ENCODE assay signal across 12 mouse cellular contexts in the genomic region with DNA sequence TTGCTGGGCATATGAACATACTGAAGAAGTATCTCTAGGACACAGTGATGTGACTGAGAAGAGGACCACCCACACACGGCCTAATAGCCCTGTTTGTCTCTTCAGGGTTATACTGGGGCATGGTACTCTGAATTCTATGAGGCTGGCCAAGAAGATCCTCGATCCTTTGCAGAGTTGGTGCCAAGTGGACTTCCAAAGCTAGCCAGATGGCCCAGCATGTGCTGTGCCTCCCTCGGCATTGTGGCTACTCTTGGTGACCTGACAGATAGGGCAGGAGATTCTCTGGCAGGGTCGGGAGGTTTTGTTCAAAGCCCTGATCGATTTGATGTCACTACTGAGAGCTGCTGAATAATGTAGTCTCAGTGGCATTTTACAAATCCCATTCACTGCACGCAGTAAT. TPM values are rescaled to one million over a fixed set of nuclear protein-coding genes. Genes with fewer than 3 reads are reported as not detected.
DNase-seq lines count a peak whose midpoint lies in the region; ATAC-seq and TF ChIP-seq lines count a peak whose summit lies in the region.
"Had no signal": no experiment of that assay in that cellular context is flagged by ENCODE, and none has a peak within 500 bp of the region (broad histone marks: within the 10 kb centered on the region; RNA-seq: fewer than 3 reads in every experiment).

No protein-coding gene starts in this region.

- H3K9me3 ChIP-seq in E14TG2a.4 (ENCODE audit: low read length), result no peaks in the 10 kb centered on the region
- H3K9me3 ChIP-seq in lung, postnatal 0 days (ENCODE audit: low read length), result no peaks in the 10 kb centered on the region
- H3K9me3 ChIP-seq in intestine, postnatal 0 days (ENCODE audit: control insufficient read depth), result no peaks in the 10 kb centered on the region
- H3K9me3 ChIP-seq in intestine, embryonic 15.5 days, result no peaks in the 10 kb centered on the region
- H3K9me3 ChIP-seq: G1E; limb, embryonic 10.5 days had no signal

- H3K27ac ChIP-seq in kidney, adult 2 months (ENCODE audit: insufficient read depth, low read depth, low read length), result no peak overlapping the region
- no peak overlapping the region for H3K27ac ChIP-seq in lung, postnatal 0 days (ENCODE audit: low read length)
- H3K27ac ChIP-seq in intestine, postnatal 0 days (ENCODE audit: low read depth, low read length), result no peak overlapping the region
- H3K27ac ChIP-seq in intestine, embryonic 15.5 days, result no peak overlapping the region
- H3K27ac ChIP-seq: kidney, postnatal 0 days had no signal

- TF ChIP-seq POLR2A in kidney, adult 2 months (IDR thresholded peaks at IDR 0.05; ENCODE audit: low read depth, low read length), result no peak

- WGBS in kidney, adult 2 months, result 69% methylated on average over 6 of the region's 6 CpGs
- 71% methylated on average over 6 of the region's 6 CpGs for WGBS in lung, postnatal 0 days
- 77% methylated on average over 6 of the region's 6 CpGs for WGBS in intestine, postnatal 0 days
- 67% methylated on average over 6 of the region's 6 CpGs for WGBS in intestine, embryonic 15.5 days

- no peaks in the 10 kb centered on the region for H3K27me3 ChIP-seq in kidney, adult 2 months (replicated peaks; ENCODE audit: control insufficient read depth, insufficient read depth, low read length)
- no peaks in the 10 kb centered on the region for H3K27me3 ChIP-seq in E14TG2a.4 (ENCODE audit: insufficient read depth, low read length)
- no peaks in the 10 kb centered on the region for H3K27me3 ChIP-seq in lung, postnatal 0 days (replicated peaks; ENCODE audit: insufficient read depth, low read length)
- no peaks in the 10 kb centered on the region for H3K27me3 ChIP-seq in intestine, postnatal 0 days (replicated peaks; ENCODE audit: control insufficient read depth, insufficient read depth, low read length)
- no peaks in the 10 kb centered on the region for H3K27me3 ChIP-seq in intestine, embryonic 15.5 days (replicated peaks)

- no peak for TF ChIP-seq CTCF in kidney, adult 2 months (conservative IDR thresholded peaks at IDR 0.05; ENCODE audit: insufficient read depth, insufficient read length, low read depth, low read length)
- TF ChIP-seq CTCF in E14TG2a.4 (conservative IDR thresholded peaks at IDR 0.05; ENCODE audit: low read length), result no peak
- no peak for TF ChIP-seq CTCF in lung, postnatal 0 days (IDR thresholded peaks at IDR 0.05)
- no peak for TF ChIP-seq CTCF in intestine, postnatal 0 days (IDR thresholded peaks at IDR 0.05; ENCODE audit: low read depth)

- peak; percentile 36 for DNase-seq in kidney, adult 2 months
- no peak for DNase-seq in kidney, postnatal 4 days
- DNase-seq in brain, adult 2 months (ENCODE audit: low read depth, low spot score), result peak; percentile 78
- peak; percentile 61 to 62 for DNase-seq in cerebellum, postnatal 36 days
- DNase-seq in lung, postnatal 0 days (ENCODE audit: low spot score), result no peak

- H3K4me1 ChIP-seq in kidney, adult 2 months (ENCODE audit: control insufficient read depth, insufficient read depth, low read length), result no peaks in the 10 kb centered on the region
- peaks cover 73% of the 10 kb centered on the region for H3K4me1 ChIP-seq in E14TG2a.4 (replicated peaks; ENCODE audit: low read depth, low read length)
- no peaks in the 10 kb centered on the region for H3K4me1 ChIP-seq in lung, postnatal 0 days (ENCODE audit: insufficient read depth, low read depth, low read length)
- H3K4me1 ChIP-seq in intestine, postnatal 0 days (replicated peaks; ENCODE audit: control insufficient read depth, insufficient read depth, low read length), result peaks cover 3% of the 10 kb centered on the region; the same call in 1 of the 2 replicates
- H3K4me1 ChIP-seq in intestine, embryonic 15.5 days (replicated peaks), result peaks cover 26% of the 10 kb centered on the region

- TF ChIP-seq EP300 in lung, postnatal 0 days (IDR thresholded peaks at IDR 0.05), result no peak

- H3K36me3 ChIP-seq in kidney, adult 2 months (ENCODE audit: control insufficient read depth, insufficient read depth, low read length), result no peaks in the 10 kb centered on the region
- no peaks in the 10 kb centered on the region for H3K36me3 ChIP-seq in E14TG2a.4 (ENCODE audit: insufficient read depth, low read length)
- H3K36me3 ChIP-seq in lung, postnatal 0 days (ENCODE audit: insufficient read depth, low read length), result no peaks in the 10 kb centered on the region
- no peaks in the 10 kb centered on the region for H3K36me3 ChIP-seq in intestine, postnatal 0 days (ENCODE audit: control insufficient read depth, insufficient read depth)
- H3K36me3 ChIP-seq in intestine, embryonic 15.5 days, result no peaks in the 10 kb centered on the region
- H3K36me3 ChIP-seq: G1E; limb, embryonic 10.5 days had no signal

- H3K9ac ChIP-seq in lung, postnatal 0 days (replicated peaks; ENCODE audit: low read depth), result no peak overlapping the region
- no peak overlapping the region for H3K9ac ChIP-seq in intestine, postnatal 0 days (ENCODE audit: low read depth, low read length)
- no peak overlapping the region for H3K9ac ChIP-seq in intestine, embryonic 15.5 days

- H3K4me2 ChIP-seq in lung, postnatal 0 days (replicated peaks; ENCODE audit: low read depth, low read length), result no peak overlapping the region
- H3K4me2 ChIP-seq in intestine, postnatal 0 days (replicated peaks; ENCODE audit: low read depth), result no peak overlapping the region
- no peak overlapping the region for H3K4me2 ChIP-seq in intestine, embryonic 15.5 days (replicated peaks)
- H3K4me2 ChIP-seq: midbrain, embryonic 11.5 days had no signal

- no peak for ATAC-seq in lung, postnatal 0 days
- ATAC-seq in intestine, postnatal 0 days, result no peak
- no peak for ATAC-seq in intestine, embryonic 15.5 days

- no peak overlapping the region for H3K4me3 ChIP-seq in kidney, adult 2 months (ENCODE audit: insufficient read depth, low read depth, low read length)
- H3K4me3 ChIP-seq in E14TG2a.4 (replicated peaks; ENCODE audit: low read length), result peak overlapping the region; percentile 71
- no peak overlapping the region for H3K4me3 ChIP-seq in lung, postnatal 0 days (ENCODE audit: low read depth, low read length)
- no peak overlapping the region for H3K4me3 ChIP-seq in intestine, postnatal 0 days (ENCODE audit: low read depth, low read length)
- no peak overlapping the region for H3K4me3 ChIP-seq in intestine, embryonic 15.5 days (replicated peaks)
- H3K4me3 ChIP-seq: limb, embryonic 10.5 days had no signal

RNA-seq across cellular contexts. Expression of a gene that starts 4.1 kb away (rescaled TPM):
- 277 and 336 TPM in 2 replicates for polyA plus RNA-seq in kidney, adult 2 months (2012; rRNA removed)
- 92.6 and 119 TPM in 2 replicates for polyA plus RNA-seq in lung, postnatal 0 days (2015; fragmentation: Nextera tagmentation; extraction: Ambion mirVana)
- polyA plus RNA-seq in intestine, postnatal 0 days (2015; fragmentation: Nextera tagmentation; extraction: Ambion mirVana), result 109 and 127 TPM in 2 replicates
- polyA plus RNA-seq in intestine, embryonic 15.5 days (2015; fragmentation: Nextera tagmentation; extraction: Ambion mirVana), result 78.0 and 87.9 TPM in 2 replicates

Comparison
In these comparisons a context has a peak if more than half of its experiments do, and no peak if none do; other contexts are left out.
1. DNase-seq: peak in kidney, adult 2 months (single experiment), brain, adult 2 months (single experiment) and cerebellum, postnatal 36 days (2 of 2); none in kidney, postnatal 4 days (0 of 2) and lung, postnatal 0 days (single experiment).